Mouse (Mus musculus) brown adipose tissue, adult 24 weeks (tissue): Measurements from ENCODE around the gene Vps53. TPM values are rescaled to one million over a fixed set of nuclear protein-coding genes. Genes with fewer than 3 reads are reported as not detected.

Experiments used
- H3K27ac ChIP-seq: fragments of 200-500 bp; replicated peaks from 2 replicates; pipeline ENCODE4 v1.5.1; 2012; ENCODE audit warnings: low read depth, mild to moderate bottlenecking, low read length
- H3K4me1 ChIP-seq: fragments of 200-500 bp; 2 replicates; pipeline ENCODE4 v1.6.1; 2012; ENCODE audit warnings: low read length, mixed read lengths; ENCODE audit not compliant: control insufficient read depth, insufficient read depth, insufficient read length
- H3K4me3 ChIP-seq: fragments of 200-500 bp; 2 replicates; pipeline ENCODE4 v1.5.1; 2012; ENCODE audit warnings: low read depth, mild to moderate bottlenecking, low read length, moderate library complexity; ENCODE audit not compliant: insufficient read depth
- polyA plus RNA-seq: library from polyadenylated mRNA; stranded (reverse); fragments of >200 nt; gene quantifications from 2 replicates; pipeline ENCODE4 v1.2.4, GENCODE M21; 2012; ENCODE audit not compliant: missing spikeins, insufficient read depth, insufficient read length

The Vps53 gene
- polyA plus RNA-seq, 1 experiment, result 21.9 TPM

- Histone ChIP-seq H3K4me1 (no peaks in the 10 kb centered on the region), H3K27ac (no peak overlapping the region), H3K4me3 (no peak overlapping the region)
Observed at GRCm38 (mm10) chr11:76196275-76196976, 17.0 kb upstream of the Vps53 start.

DNA sequence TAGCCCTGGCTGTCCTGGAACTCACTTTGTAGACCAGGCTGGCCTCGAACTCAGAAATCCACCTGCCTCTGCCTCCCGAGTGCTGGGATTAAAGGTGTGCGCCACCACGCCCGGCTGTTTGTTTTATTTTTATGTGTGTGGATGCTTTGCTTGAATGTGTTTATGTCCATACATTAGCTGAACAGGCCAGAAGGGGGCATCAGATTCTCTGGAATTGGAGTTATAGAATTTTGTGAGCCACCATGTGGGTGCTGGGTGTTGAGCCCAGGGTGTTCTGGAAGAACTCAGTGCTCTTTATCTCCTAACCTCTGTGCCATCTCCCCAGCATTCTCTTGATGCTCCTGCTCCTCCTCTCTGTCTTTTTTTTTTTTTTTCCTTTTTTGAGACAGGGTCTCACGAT lies 7.5 kb upstream of the Vps53 start:
- H3K4me3 ChIP-seq, result no peak overlapping the region
- no peak overlapping the region for H3K27ac ChIP-seq
- no peaks in the 10 kb centered on the region for H3K4me1 ChIP-seq

DNA sequence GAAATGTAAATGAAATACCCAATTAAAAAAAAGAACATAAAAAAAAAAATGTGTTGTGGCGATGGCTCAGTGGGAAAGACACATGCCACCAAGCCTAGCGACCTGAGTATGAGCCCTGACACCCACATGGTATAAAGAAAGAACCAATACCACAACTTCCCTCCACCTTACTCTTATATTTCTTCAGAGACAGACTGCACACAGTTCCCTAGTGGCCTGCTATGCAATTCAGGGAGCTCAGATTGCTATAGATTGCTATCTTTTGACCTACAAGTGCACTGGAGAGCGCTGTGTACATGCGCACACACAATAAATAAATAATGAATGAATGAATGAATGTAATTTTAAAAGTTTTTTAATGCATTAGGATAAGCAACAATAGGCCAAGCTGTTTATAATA lies 4.3 kb upstream of the Vps53 start:
- H3K27ac ChIP-seq, result no peak overlapping the region
- no peak overlapping the region for H3K4me3 ChIP-seq
- peaks cover under 1% of the 10 kb centered on the region; the same call in 1 of the 2 replicates for H3K4me1 ChIP-seq

- peaks cover 5% of the 10 kb centered on the region; the same call in 1 of the 2 replicates for H3K4me1 ChIP-seq
- peak overlapping the region; percentile 67; the same call in 1 of the 2 replicates for H3K27ac ChIP-seq
- peak overlapping the region; percentile 90 for H3K4me3 ChIP-seq
Observed at GRCm38 (mm10) chr11:76180146-76180540, 696 bp upstream of the Vps53 start.

GRCm38 (mm10) chr11:76178726-76179494 lies 537 bp downstream of the Vps53 start:
- Histone ChIP-seq H3K4me3 (peak overlapping the region; percentile 90), H3K27ac (peak overlapping the region; percentile 40; the same call in 1 of the 2 replicates)

GRCm38 (mm10) chr11:76170207-76170606 lies 9.2 kb downstream of the Vps53 start:
- peaks cover 10% of the 10 kb centered on the region for H3K4me1 ChIP-seq
- no peak overlapping the region for H3K27ac ChIP-seq
- no peak overlapping the region for H3K4me3 ChIP-seq

More at GRCm38 (mm10) chr11:76178726-76179494, 537 bp downstream of the Vps53 start:
- peaks cover 5% of the 10 kb centered on the region; the same call in 1 of the 2 replicates for H3K4me1 ChIP-seq

DNA sequence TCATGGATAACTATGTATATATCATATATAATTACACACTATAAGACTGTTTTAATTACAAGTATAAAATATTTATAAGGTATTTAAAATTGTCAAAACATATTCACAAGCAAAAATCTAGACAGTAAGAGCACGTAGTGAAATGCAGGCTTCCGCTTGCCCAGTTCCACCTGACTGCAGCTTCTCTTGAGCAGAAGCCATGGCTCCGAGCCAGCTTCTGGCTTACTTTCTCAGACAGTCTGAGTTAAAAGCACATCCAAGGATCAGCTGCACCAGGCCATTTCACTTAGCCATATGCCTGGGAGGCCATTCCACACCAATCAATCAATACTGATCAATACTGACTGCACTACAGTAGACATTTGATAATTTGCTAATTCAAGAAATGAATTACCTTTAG lies 10.5 kb downstream of the Vps53 start:
- Histone ChIP-seq H3K4me3 (no peak overlapping the region), H3K4me1 (peaks cover 10% of the 10 kb centered on the region), H3K27ac (no peak overlapping the region)

- Histone ChIP-seq H3K27ac (peak overlapping the region; percentile 41), H3K4me3 (no peak overlapping the region), H3K4me1 (peaks cover 10% of the 10 kb centered on the region)
Observed at GRCm38 (mm10) chr11:76167079-76167765, 12.2 kb downstream of the Vps53 start.

- Histone ChIP-seq H3K4me1 (peaks cover 10% of the 10 kb centered on the region), H3K27ac (peak overlapping the region; percentile 41; the same call in 1 of the 2 replicates), H3K4me3 (no peak overlapping the region)
Observed at GRCm38 (mm10) chr11:76166657-76167056, 12.8 kb downstream of the Vps53 start.

DNA sequence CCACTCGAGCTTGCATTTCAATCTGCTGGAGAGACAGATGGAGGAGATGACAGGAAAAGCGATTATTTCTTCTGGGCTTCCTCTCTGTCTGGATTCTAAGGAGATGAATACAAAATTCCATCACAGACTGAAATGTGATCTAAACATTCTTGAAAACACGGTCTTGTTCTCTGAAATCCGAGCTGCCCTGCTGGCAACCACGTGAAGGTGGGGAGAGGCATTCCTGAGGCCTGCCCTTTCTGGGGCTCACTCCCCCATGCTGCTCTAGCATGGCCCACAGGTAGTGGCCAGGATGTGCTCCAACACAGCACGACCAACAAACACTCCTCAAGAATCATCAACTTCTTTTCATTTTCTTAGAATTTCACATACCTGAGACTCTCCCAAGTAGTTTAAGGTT lies 19.2 kb downstream of the Vps53 start:
- Histone ChIP-seq H3K27ac (no peak overlapping the region), H3K4me3 (no peak overlapping the region), H3K4me1 (no peaks in the 10 kb centered on the region)

- Histone ChIP-seq H3K4me3 (no peak overlapping the region), H3K4me1 (0 out of 2 replicates have a peak, but pooled peaks cover 2% of the 10 kb centered on the region), H3K27ac (no peak overlapping the region)
Observed at GRCm38 (mm10) chr11:76158375-76158774, 21.1 kb downstream of the Vps53 start.

DNA sequence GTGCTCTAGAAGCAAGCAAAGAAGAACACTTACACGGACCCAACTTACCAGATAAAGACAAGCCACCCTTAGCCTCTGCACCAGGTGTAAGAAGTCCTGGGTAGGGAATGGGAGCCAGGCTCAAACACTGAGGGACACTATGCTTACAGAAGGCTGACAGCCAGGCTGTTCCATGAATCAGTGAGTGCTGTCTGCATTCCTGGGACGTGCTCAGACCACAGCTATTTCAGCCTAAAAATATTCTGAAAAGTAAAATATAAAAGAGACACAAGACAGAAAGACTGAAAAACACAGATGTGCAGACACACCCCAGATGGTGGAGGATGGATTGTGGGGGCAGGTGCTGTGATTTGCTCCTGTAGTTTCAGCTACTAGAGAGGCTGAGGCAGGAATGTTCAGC lies 24.6 kb downstream of the Vps53 start:
- H3K27ac ChIP-seq, result no peak overlapping the region
- H3K4me1 ChIP-seq, result 0 out of 2 replicates have a peak, but pooled peaks cover 2% of the 10 kb centered on the region
- H3K4me3 ChIP-seq, result no peak overlapping the region

DNA sequence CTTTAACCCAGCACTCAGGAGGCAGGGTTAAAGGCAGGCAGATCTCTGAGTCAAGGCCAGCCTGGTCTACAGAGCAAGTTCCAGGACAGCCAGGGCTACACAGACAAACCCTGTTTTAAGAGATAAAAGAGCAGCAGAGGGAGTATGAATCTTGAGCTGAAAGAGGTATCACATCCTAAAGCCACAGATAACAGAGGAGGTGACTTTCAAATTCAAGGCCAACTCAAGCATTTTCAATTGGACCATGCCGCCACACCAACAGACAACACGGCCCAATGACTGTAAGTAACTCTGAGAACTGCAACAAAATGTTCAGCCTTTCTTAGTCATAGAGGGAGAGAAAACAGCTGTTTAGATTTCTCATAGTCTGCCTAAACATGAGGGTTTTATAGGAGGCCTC lies 25.2 kb downstream of the Vps53 start:
- no peak overlapping the region for H3K27ac ChIP-seq
- 0 out of 2 replicates have a peak, but pooled peaks cover 2% of the 10 kb centered on the region for H3K4me1 ChIP-seq
- no peak overlapping the region for H3K4me3 ChIP-seq

DNA sequence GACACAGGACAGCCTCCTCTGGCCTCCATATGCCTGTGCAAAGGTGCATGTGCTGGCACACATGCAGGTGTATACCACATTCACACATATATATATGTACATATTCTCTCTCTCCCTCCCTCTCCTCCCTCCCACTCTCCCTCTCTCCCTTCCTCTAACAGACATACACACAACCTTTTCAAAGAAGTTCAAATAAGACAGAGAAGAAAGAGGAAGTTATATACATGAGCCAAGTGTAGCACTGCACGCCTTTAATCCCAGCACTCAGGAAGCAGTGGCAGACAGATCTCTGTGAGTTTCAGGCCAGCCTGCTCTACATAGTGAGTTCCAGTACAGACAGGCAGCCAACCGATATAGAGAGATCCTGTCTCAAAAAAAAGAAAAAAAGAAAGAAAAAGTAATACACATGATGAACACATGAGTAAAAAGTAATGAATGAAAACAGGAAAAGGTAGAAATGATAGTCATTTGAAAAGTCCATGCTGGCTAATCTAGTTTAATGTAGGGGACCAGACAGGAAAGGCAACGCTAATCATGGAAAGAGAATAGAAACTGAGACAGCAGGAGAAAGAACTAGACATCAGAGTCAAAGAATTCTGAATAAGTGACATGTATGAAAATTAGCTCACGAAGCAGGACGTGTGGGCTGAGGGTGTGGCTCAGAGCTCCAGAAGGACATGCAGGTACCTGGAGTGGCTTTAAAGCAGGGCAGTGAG lies 26.1 kb downstream of the Vps53 start:
- H3K4me3 ChIP-seq, result no peak overlapping the region
- H3K27ac ChIP-seq, result no peak overlapping the region
- H3K4me1 ChIP-seq, result peaks cover 2% of the 10 kb centered on the region; the same call in 1 of the 2 replicates
